In the genomic region with DNA sequence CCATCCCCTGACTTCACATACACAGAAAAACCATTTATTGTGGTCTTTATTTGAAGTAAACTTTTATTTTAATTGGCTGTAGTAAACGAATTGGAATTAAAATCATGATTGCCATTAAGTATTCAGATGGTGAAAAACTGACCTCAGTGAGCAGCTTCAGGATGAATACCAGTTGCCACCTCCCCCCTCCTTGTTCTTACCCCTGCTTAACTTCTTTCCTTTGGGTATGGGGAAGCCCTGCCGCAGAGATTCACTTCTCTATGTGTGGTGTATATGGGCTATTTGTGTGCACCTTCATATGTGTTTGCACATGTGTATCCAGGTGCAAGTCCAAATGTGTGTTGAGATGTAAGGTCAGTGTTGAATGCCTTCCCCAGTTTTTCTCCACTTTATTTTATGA, we compare ENCODE assay signal across 15 mouse cellular contexts.
"Had no signal": no experiment of that assay in that cellular context is flagged by ENCODE, and none has a peak within 500 bp of the region (broad histone marks: within the 10 kb centered on the region; RNA-seq: fewer than 3 reads in every experiment).

No protein-coding gene starts in this region.

- H3K9me3 ChIP-seq: neural tube, embryonic 15.5 days; stomach, embryonic 15.5 days had no signal

- H3K4me2 ChIP-seq: neural tube, embryonic 15.5 days; stomach, embryonic 15.5 days had no signal

- H3K4me3 ChIP-seq: neural tube, embryonic 15.5 days; stomach, embryonic 15.5 days had no signal

- H3K9ac ChIP-seq: neural tube, embryonic 15.5 days; stomach, embryonic 15.5 days had no signal

- H3K27me3 ChIP-seq: neural tube, embryonic 15.5 days; stomach, embryonic 15.5 days had no signal

- DNase-seq: retina, postnatal 1 day; right cerebral cortex, adult 18-20 months; right cerebral cortex, postnatal 14 days; right cerebral cortex, postnatal 25 days; right cerebral cortex, postnatal 4 days; spleen, adult 18-20 months; thymus, adult 18-20 months; thymus, adult 2 months; thymus, postnatal 14 days; thymus, postnatal 25 days; thymus, postnatal 36 days; thymus, postnatal 4 days had no signal

- H3K36me3 ChIP-seq: neural tube, embryonic 15.5 days; stomach, embryonic 15.5 days had no signal

- H3K27ac ChIP-seq: neural tube, embryonic 15.5 days; stomach, embryonic 15.5 days; stomach, postnatal 0 days had no signal

- H3K4me1 ChIP-seq: neural tube, embryonic 15.5 days; stomach, embryonic 15.5 days had no signal
